Mouse (Mus musculus): Measurements from ENCODE around the gene Chst10. TPM values are rescaled to one million over a fixed set of nuclear protein-coding genes. Genes with fewer than 3 reads are reported as not detected.

The Chst10 gene
- polyA plus RNA-seq, 1 experiment = 1.7 TPM

DNA sequence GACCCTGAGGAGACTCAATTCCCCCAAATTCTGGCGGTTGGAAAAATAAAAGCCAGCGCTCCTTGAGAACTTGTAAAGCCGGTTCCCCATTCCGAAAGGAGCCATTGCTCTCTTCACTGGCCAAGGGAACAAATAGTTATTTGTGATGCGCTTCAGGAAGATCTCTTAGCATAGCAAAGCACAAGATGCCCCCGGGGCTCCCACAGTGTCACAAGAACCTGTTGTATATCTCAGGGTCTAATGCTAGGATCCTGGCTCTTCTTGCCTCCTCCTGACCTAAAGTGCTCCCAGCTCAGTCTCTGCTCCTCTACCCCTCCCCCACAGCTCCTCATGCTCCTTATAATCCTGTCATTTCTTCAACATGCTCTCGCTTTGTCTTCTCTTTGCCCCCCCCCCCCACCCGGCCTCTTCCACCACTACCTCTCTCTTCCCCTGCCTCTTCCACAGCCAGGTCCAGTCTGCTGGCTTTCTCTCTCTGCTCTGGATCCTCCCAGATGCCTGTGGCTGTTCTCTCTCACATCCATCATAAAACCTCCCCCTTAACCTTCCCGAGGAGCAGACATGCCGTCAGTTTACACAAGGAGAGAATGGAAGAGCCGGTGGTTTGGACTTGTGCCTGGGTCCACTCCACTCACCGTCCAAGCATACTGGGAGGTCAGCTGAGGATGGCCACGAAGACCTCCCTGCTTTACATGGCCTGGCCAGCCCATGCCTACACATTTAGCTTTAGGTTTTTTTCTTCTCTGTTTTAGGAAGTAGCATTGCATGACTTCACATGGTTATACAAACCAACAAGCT is 28.4 kb downstream of the Chst10 start:
- Histone ChIP-seq H3K27me3 (ENCODE audit: control insufficient read depth, insufficient read depth, low read length) (no peaks in the 10 kb centered on the region), H3K4me3 (ENCODE audit: control insufficient read depth, low read depth, low read length) (no peak overlapping the region), H3K4me1 (ENCODE audit: control insufficient read depth, insufficient read depth, low read length) (no peaks in the 10 kb centered on the region), H3K27ac (ENCODE audit: control insufficient read depth, insufficient read depth, low read depth, low read length) (no peak overlapping the region), H3K36me3 (ENCODE audit: control insufficient read depth, insufficient read depth, low read length) (no peaks in the 10 kb centered on the region)
- no peak for TF ChIP-seq POLR2A (IDR thresholded peaks at IDR 0.05; ENCODE audit: control insufficient read depth, low read depth, low read length)
- no peak for TF ChIP-seq CTCF (IDR thresholded peaks at IDR 0.05; ENCODE audit: control insufficient read depth, insufficient read depth, insufficient replicate concordance, low read depth, low read length)

DNA sequence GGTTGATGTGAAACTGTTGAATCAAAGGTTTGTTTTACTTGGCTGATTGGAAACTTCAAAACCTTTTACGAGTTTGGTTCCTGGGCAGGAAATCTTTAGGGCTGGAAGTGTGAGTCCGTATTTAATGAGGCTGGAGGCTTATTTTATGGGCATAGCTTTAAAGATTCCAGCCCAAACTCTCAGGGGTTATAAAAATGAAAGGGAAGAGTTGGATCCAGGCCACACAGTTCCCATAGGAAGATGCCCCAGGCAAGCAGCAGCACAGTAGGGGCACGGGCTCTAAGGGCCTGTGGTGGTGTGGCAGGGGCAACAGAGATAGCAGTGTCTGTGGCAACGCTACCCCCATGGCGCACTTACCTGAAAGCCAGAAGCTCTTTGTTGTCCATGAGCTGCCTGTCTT is 31.7 kb downstream of the Chst10 start:
- Histone ChIP-seq H3K27me3 (ENCODE audit: control insufficient read depth, insufficient read depth, low read length) (no peaks in the 10 kb centered on the region), H3K36me3 (ENCODE audit: control insufficient read depth, insufficient read depth, low read length) (no peaks in the 10 kb centered on the region), H3K27ac (ENCODE audit: control insufficient read depth, insufficient read depth, low read depth, low read length) (no peak overlapping the region), H3K4me3 (ENCODE audit: control insufficient read depth, low read depth, low read length) (no peak overlapping the region), H3K4me1 (ENCODE audit: control insufficient read depth, insufficient read depth, low read length) (no peaks in the 10 kb centered on the region)
- no peak for TF ChIP-seq CTCF (IDR thresholded peaks at IDR 0.05; ENCODE audit: control insufficient read depth, insufficient read depth, insufficient replicate concordance, low read depth, low read length)
- TF ChIP-seq POLR2A (IDR thresholded peaks at IDR 0.05; ENCODE audit: control insufficient read depth, low read depth, low read length) = no peak

GRCm38 (mm10) chr1:38864341-38864740 is 33.6 kb downstream of the Chst10 start:
- Histone ChIP-seq H3K27me3 (ENCODE audit: control insufficient read depth, insufficient read depth, low read length) (no peaks in the 10 kb centered on the region), H3K4me3 (ENCODE audit: control insufficient read depth, low read depth, low read length) (no peak overlapping the region), H3K4me1 (ENCODE audit: control insufficient read depth, insufficient read depth, low read length) (no peaks in the 10 kb centered on the region), H3K36me3 (ENCODE audit: control insufficient read depth, insufficient read depth, low read length) (no peaks in the 10 kb centered on the region), H3K27ac (ENCODE audit: control insufficient read depth, insufficient read depth, low read depth, low read length) (no peak overlapping the region)
- TF ChIP-seq CTCF (IDR thresholded peaks at IDR 0.05; ENCODE audit: control insufficient read depth, insufficient read depth, insufficient replicate concordance, low read depth, low read length) (no peak), POLR2A (IDR thresholded peaks at IDR 0.05; ENCODE audit: control insufficient read depth, low read depth, low read length) (no peak)

GRCm38 (mm10) chr1:38862213-38862612 is 35.7 kb downstream of the Chst10 start:
- H3K27me3 ChIP-seq (ENCODE audit: control insufficient read depth, insufficient read depth, low read length) = no peaks in the 10 kb centered on the region
- no peaks in the 10 kb centered on the region for H3K4me1 ChIP-seq (ENCODE audit: control insufficient read depth, insufficient read depth, low read length)
- no peak overlapping the region for H3K4me3 ChIP-seq (ENCODE audit: control insufficient read depth, low read depth, low read length)
- H3K27ac ChIP-seq (ENCODE audit: control insufficient read depth, insufficient read depth, low read depth, low read length) = no peak overlapping the region
- no peaks in the 10 kb centered on the region for H3K36me3 ChIP-seq (ENCODE audit: control insufficient read depth, insufficient read depth, low read length)
- TF ChIP-seq CTCF (IDR thresholded peaks at IDR 0.05; ENCODE audit: control insufficient read depth, insufficient read depth, insufficient replicate concordance, low read depth, low read length) (peak; percentile 29; the same call in 1 of the 2 replicates), POLR2A (IDR thresholded peaks at IDR 0.05; ENCODE audit: control insufficient read depth, low read depth, low read length) (no peak)

GRCm38 (mm10) chr1:38860867-38861524 is 37.0 kb downstream of the Chst10 start:
- no peak overlapping the region for H3K4me3 ChIP-seq (ENCODE audit: control insufficient read depth, low read depth, low read length)
- no peaks in the 10 kb centered on the region for H3K4me1 ChIP-seq (ENCODE audit: control insufficient read depth, insufficient read depth, low read length)
- H3K27ac ChIP-seq (ENCODE audit: control insufficient read depth, insufficient read depth, low read depth, low read length) = no peak overlapping the region
- H3K27me3 ChIP-seq (ENCODE audit: control insufficient read depth, insufficient read depth, low read length) = no peaks in the 10 kb centered on the region
- TF ChIP-seq POLR2A (IDR thresholded peaks at IDR 0.05; ENCODE audit: control insufficient read depth, low read depth, low read length) (no peak), CTCF (IDR thresholded peaks at IDR 0.05; ENCODE audit: control insufficient read depth, insufficient read depth, insufficient replicate concordance, low read depth, low read length) (no peak)
- H3K36me3 ChIP-seq (ENCODE audit: control insufficient read depth, insufficient read depth, low read length) = no peaks in the 10 kb centered on the region

DNA sequence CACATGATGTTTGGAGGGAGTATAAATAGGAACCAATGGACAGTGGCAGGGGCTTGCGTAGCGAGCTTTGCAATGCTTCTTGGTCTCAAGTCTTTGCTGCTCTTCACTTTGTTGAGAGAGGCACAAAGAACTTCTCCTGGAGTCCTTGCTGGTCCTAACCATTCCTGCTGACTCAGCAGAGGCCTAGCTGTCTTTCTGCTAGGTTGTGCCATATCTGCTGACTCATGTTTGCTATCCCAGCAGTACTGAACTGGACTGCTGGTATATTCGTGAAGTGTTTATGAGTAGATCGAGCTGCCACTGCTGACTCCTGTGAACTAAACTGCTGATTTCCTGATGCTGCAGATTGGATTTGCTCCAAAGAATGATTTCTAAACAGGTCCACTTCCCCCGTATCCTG is 37.8 kb downstream of the Chst10 start:
- TF ChIP-seq CTCF (IDR thresholded peaks at IDR 0.05; ENCODE audit: control insufficient read depth, insufficient read depth, insufficient replicate concordance, low read depth, low read length) (no peak), POLR2A (IDR thresholded peaks at IDR 0.05; ENCODE audit: control insufficient read depth, low read depth, low read length) (no peak)
- Histone ChIP-seq H3K4me1 (ENCODE audit: control insufficient read depth, insufficient read depth, low read length) (no peaks in the 10 kb centered on the region; the same call in 1 of the 2 replicates), H3K4me3 (ENCODE audit: control insufficient read depth, low read depth, low read length) (no peak overlapping the region), H3K36me3 (ENCODE audit: control insufficient read depth, insufficient read depth, low read length) (no peaks in the 10 kb centered on the region), H3K27me3 (ENCODE audit: control insufficient read depth, insufficient read depth, low read length) (no peaks in the 10 kb centered on the region), H3K27ac (ENCODE audit: control insufficient read depth, insufficient read depth, low read depth, low read length) (no peak overlapping the region)

DNA sequence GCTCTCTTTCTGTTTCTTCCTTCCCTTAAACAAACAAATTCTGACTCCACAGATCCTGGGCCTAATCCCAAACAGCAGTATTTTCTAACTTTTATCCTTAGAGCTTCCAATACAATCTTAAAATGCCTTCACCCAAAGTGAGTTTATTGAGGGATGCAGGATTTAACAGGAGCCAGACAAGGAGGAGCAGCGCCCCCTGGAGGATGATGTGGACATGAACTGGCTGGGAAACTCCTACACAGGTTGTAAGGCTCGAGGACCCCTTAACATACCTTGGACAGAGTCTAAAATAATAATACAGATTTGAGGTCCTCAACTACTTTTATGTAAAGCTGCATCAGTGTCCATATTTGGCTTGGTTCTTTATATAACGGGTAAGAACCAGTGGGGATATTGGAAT is 41.8 kb downstream of the Chst10 start:
- H3K27ac ChIP-seq (ENCODE audit: control insufficient read depth, insufficient read depth, low read depth, low read length) = no peak overlapping the region
- H3K4me1 ChIP-seq (ENCODE audit: control insufficient read depth, insufficient read depth, low read length) = no peaks in the 10 kb centered on the region; the same call in 1 of the 2 replicates
- H3K4me3 ChIP-seq (ENCODE audit: control insufficient read depth, low read depth, low read length) = no peak overlapping the region
- TF ChIP-seq POLR2A (IDR thresholded peaks at IDR 0.05; ENCODE audit: control insufficient read depth, low read depth, low read length) (no peak), CTCF (IDR thresholded peaks at IDR 0.05; ENCODE audit: control insufficient read depth, insufficient read depth, insufficient replicate concordance, low read depth, low read length) (peak; percentile 88; the same call in 1 of the 2 replicates)
- H3K36me3 ChIP-seq (ENCODE audit: control insufficient read depth, insufficient read depth, low read length) = no peaks in the 10 kb centered on the region
- H3K27me3 ChIP-seq (ENCODE audit: control insufficient read depth, insufficient read depth, low read length) = no peaks in the 10 kb centered on the region

All from testis, adult 2 months (tissue).